Mouse (Mus musculus) ES-Bruce4 (cell line): ENCODE measurements around the gene Patl2. TPM values are rescaled to one million over a fixed set of nuclear protein-coding genes. Genes with fewer than 3 reads are reported as not detected.

ENCODE experiments used
- H3K27ac ChIP-seq: 2 replicates; pipeline ENCODE4 v1.5.1; 2012; ENCODE audit warnings: low read length, inconsistent platforms; ENCODE audit not compliant: insufficient read depth
- H3K27me3 ChIP-seq: 2 replicates; pipeline ENCODE4 v1.6.1; 2012; ENCODE audit warnings: mild to moderate bottlenecking, low read length, inconsistent platforms; ENCODE audit not compliant: control insufficient read depth, poor library complexity, insufficient read depth, severe bottlenecking
- H3K36me3 ChIP-seq: 2 replicates; pipeline ENCODE4 v1.6.1; 2012; ENCODE audit warnings: inconsistent platforms, mild to moderate bottlenecking, low read length, moderate library complexity; ENCODE audit not compliant: control insufficient read depth, poor library complexity, insufficient read depth, severe bottlenecking
- H3K4me1 ChIP-seq: one replicate; pipeline ENCODE4 v1.8.1; 2011; ENCODE audit warnings: low read length; ENCODE audit not compliant: control insufficient read depth, insufficient read depth
- H3K4me3 ChIP-seq: 2 replicates; pipeline ENCODE4 v1.5.1; 2011; ENCODE audit warnings: low read depth, mild to moderate bottlenecking, low read length
- H3K9ac ChIP-seq: 2 replicates; pipeline ENCODE4 v1.6.1; 2012; ENCODE audit warnings: low read depth, mild to moderate bottlenecking, inconsistent platforms; ENCODE audit not compliant: poor library complexity, severe bottlenecking
- H3K9me3 ChIP-seq: replicated peaks from 2 replicates; pipeline ENCODE4 v1.6.1; 2012; ENCODE audit warnings: mild to moderate bottlenecking, low read length, inconsistent platforms; ENCODE audit not compliant: control insufficient read depth, poor library complexity, insufficient read depth, severe bottlenecking
- CTCF ChIP-seq: IDR thresholded peaks from one replicate; pipeline ENCODE4 v1.8.1; 2011; ENCODE audit warnings: low read depth, low read length
- EP300 ChIP-seq: IDR thresholded peaks from 2 replicates; pipeline ENCODE4 v1.6.1; 2011; ENCODE audit warnings: low read depth, low read length; ENCODE audit not compliant: insufficient read depth
- POLR2A ChIP-seq: IDR thresholded peaks from one replicate; pipeline ENCODE4 v1.8.1; 2011; ENCODE audit warnings: low read length; ENCODE audit not compliant: insufficient read depth
- polyA plus RNA-seq: library from polyadenylated mRNA; stranded (reverse); fragments of >200 nt; gene quantifications from 2 replicates; pipeline ENCODE4 v1.2.4, GENCODE M21; 2011; ENCODE audit warnings: low read depth; ENCODE audit not compliant: missing spikeins, insufficient read depth, insufficient read length

Gene Patl2
- polyA plus RNA-seq, 1 experiment: 2.5 TPM

DNA sequence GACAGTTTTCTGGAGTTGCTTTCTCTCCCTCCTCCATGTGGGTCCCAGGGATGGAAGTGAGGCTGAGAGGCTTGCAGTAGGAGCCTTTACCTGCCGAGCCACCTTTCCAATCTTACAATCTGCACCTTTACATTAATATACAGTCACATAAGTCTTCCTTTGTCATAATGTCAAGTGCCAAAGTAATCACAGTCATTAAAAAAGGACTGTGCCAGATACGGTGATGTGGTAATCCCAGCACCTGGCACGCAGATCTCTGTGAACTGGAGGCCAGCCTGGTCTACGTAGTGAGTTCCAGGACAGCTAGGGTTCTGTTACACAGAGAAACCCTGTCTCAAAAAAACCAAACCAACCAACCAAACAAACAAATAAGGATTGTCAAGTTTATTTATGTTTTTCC lies 92.1 kb downstream of the Patl2 start:
- Histone ChIP-seq H3K27ac (no peak overlapping the region), H3K36me3 (peaks cover 30% of the 10 kb centered on the region), H3K27me3 (no peaks in the 10 kb centered on the region), H3K9me3 (no peaks in the 10 kb centered on the region), H3K4me1 (no peaks in the 10 kb centered on the region), H3K9ac (no peak overlapping the region), H3K4me3 (no peak overlapping the region)
- TF ChIP-seq POLR2A: no peak
- no peak for TF ChIP-seq EP300

DNA sequence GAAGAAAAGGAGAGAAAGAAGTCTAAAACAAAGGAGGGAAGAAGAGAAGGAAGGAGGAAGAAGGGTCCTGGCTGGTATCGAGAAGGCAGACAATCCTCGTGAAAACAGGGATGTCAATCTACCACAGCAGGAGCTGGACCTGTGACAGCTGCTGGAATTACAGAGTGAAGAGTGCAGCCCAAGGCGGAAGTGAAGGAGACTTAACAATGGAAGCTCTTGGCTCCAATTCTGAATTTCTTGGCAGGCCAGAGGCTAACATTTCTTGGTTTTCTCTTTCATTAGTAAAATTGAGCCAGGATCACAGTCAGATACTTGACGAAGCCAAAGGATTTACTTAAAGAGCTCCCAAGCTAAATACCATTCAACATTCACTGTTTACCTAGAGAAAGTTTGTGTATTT lies 99.5 kb downstream of the Patl2 start:
- Histone ChIP-seq H3K27ac (no peak overlapping the region), H3K36me3 (peaks cover 15% of the 10 kb centered on the region), H3K9me3 (no peaks in the 10 kb centered on the region), H3K4me1 (no peaks in the 10 kb centered on the region), H3K9ac (no peak overlapping the region), H3K4me3 (no peak overlapping the region), H3K27me3 (no peaks in the 10 kb centered on the region)
- TF ChIP-seq POLR2A (no peak), EP300 (no peak), CTCF (no peak)

DNA sequence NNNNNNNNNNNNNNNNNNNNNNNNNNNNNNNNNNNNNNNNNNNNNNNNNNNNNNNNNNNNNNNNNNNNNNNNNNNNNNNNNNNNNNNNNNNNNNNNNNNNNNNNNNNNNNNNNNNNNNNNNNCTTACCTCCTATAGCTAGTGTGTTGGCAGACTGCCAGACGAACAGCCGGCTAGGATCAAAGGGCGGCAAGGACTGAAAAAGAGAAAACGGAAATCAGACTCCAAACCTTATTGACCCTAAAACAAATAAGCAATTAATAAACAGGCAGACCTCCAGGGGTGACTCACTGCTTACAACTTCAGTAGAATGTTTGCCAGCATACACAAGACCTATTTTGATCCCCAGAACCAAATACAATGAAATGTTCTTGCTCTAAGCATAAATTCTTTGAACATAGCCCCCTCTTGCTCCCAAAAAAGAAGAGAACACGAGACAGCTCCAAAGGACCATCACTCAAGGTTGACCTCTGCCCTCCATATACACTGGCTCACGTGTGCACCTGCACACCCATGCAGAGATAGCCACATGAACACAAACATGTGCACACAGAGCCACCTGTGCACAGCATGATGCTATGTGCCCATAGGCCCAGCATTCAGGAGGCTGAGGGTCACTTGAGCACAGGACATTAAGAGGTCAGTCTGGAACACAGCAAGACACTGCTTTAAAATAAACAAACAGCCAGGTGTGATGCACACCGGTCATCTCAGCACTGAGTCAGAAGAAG lies 104.1 kb downstream of the Patl2 start:
- H3K9me3 ChIP-seq: no peaks in the 10 kb centered on the region
- no peak overlapping the region for H3K4me3 ChIP-seq
- no peaks in the 10 kb centered on the region for H3K4me1 ChIP-seq
- no peaks in the 10 kb centered on the region for H3K27me3 ChIP-seq
- H3K9ac ChIP-seq: no peak overlapping the region
- TF ChIP-seq EP300: no peak
- no peak for TF ChIP-seq CTCF
- no peak for TF ChIP-seq POLR2A
- H3K27ac ChIP-seq: no peak overlapping the region
- peaks cover 12% of the 10 kb centered on the region for H3K36me3 ChIP-seq

Other genes with a start within 250 kb of the Patl2 start
- 73.4 and 74.4 TPM in 2 replicates for gene Ctdspl2, start 230.2 kb downstream of the Patl2 start, polyA plus RNA-seq
- not detected in 2 replicates for gene Mageb3, start 230.1 kb downstream of the Patl2 start, polyA plus RNA-seq
- gene Eif3j1, start 157.6 kb downstream of the Patl2 start, polyA plus RNA-seq: 21.8 and 24.4 TPM in 2 replicates
- 31.5 and 33.3 TPM in 2 replicates for gene Spg11, start 67.8 kb downstream of the Patl2 start, polyA plus RNA-seq
- 116 and 119 TPM in 2 replicates for gene B2m, start 38.5 kb downstream of the Patl2 start, polyA plus RNA-seq
- 0.43 TPM in 1 of 2 replicates, not detected in the other for gene Trim69, start 25.5 kb downstream of the Patl2 start, polyA plus RNA-seq
- gene Terb2, start 83 bp upstream of the Patl2 start, polyA plus RNA-seq: 0.43 and 0.60 TPM in 2 replicates
- gene Sord, start 48.6 kb upstream of the Patl2 start, polyA plus RNA-seq: 30.0 and 30.5 TPM in 2 replicates
- gene Duox2, start 112.3 kb upstream of the Patl2 start, polyA plus RNA-seq: not detected in 2 replicates
- not detected in 2 replicates for gene Duoxa2, start 112.7 kb upstream of the Patl2 start, polyA plus RNA-seq
- not detected in 2 replicates for gene Duoxa1, start 127.5 kb upstream of the Patl2 start, polyA plus RNA-seq
- not detected in 2 replicates for gene Duox1, start 129.5 kb upstream of the Patl2 start, polyA plus RNA-seq
- 3.7 and 6.0 TPM in 2 replicates for gene Shf, start 183.0 kb upstream of the Patl2 start, polyA plus RNA-seq
- gene Slc28a2, start 240.3 kb upstream of the Patl2 start, polyA plus RNA-seq: not detected in 2 replicates